Mouse (Mus musculus): Measurements from ENCODE around the gene Hba-a1. TPM values are rescaled to one million over a fixed set of nuclear protein-coding genes. Genes with fewer than 3 reads are reported as not detected.

Hba-a1 gene
- total RNA-seq (2023), result 1,000 to 10,000 TPM in 1 of 2 experiments, 100 to 1,000 TPM in 1; 698 to 1,330 TPM

GRCm38 (mm10) chr11:32283091-32283777 is at the start of gene Hba-a1:
Gene Hba-a1 (plus strand): TSS chr11:32283511.

GRCm38 (mm10) chr11:32267188-32267884 is 16.0 kb upstream of the Hba-a1 start, which contains the start of gene Nprl3:
Gene Nprl3 (minus strand): TSS chr11:32267707.

GRCm38 (mm10) chr11:32276347-32276746 is 7.0 kb upstream of the Hba-a1 start, which contains the start of gene Hba-x:
Gene Hba-x (plus strand): TSS chr11:32276400.

GRCm38 (mm10) chr11:32286695-32287492 is 3.6 kb downstream of the Hba-a1 start, which contains the start of gene Hbq1b:
Gene Hbq1b (plus strand): TSS chr11:32286965.

GRCm38 (mm10) chr11:32296203-32296602 is 12.9 kb downstream of the Hba-a1 start, which contains the start of gene Hba-a2:
Gene Hba-a2 (plus strand): TSS chr11:32296489.

GRCm38 (mm10) chr11:32299865-32300264 is 16.6 kb downstream of the Hba-a1 start, which contains the start of gene Hbq1a:
Gene Hbq1a (plus strand): TSS chr11:32300069.

Other genes with a start within 250 kb of the Hba-a1 start
- gene Il9r, start 83.2 kb upstream of the Hba-a1 start, total RNA-seq (2023), result under 1 TPM; 0.09 to 0.18 TPM
- gene Snrnp25, start 78.1 kb upstream of the Hba-a1 start, total RNA-seq (2023), result 10 to 100 TPM; 12.7 to 13.7 TPM
- gene Rhbdf1, start 61.2 kb upstream of the Hba-a1 start, total RNA-seq (2023), result under 1 TPM; 0.59 to 0.60 TPM
- gene Mpg, start 57.0 kb upstream of the Hba-a1 start, total RNA-seq (2023), result 1 to 10 TPM; 6.5 to 8.1 TPM
- gene Nprl3, start 15.8 kb upstream of the Hba-a1 start, total RNA-seq (2023), result 10 to 100 TPM; 12.6 to 18.4 TPM
- gene Hba-x, start 7.1 kb upstream of the Hba-a1 start, total RNA-seq (2023), result not detected
- 1 to 10 TPM; 2.6 to 5.5 TPM for gene Hbq1b, start 3.5 kb downstream of the Hba-a1 start, total RNA-seq (2023)
- gene Hba-a2, start 13.0 kb downstream of the Hba-a1 start, total RNA-seq (2023), result 100 to 1,000 TPM; 250 to 473 TPM
- not detected for gene Hbq1a, start 16.6 kb downstream of the Hba-a1 start, total RNA-seq (2023)
- 1 to 10 TPM; 3.6 to 5.6 TPM for gene Sh3pxd2b, start 64.3 kb downstream of the Hba-a1 start, total RNA-seq (2023)
- gene Ubtd2, start 171.9 kb downstream of the Hba-a1 start, total RNA-seq (2023), result 1 to 10 TPM; 1.5 to 2.3 TPM
- 1 to 10 TPM in 1 of 2 experiments, under 1 TPM in 1; 0.57 to 1.3 TPM for gene Efcab9, start 248.6 kb downstream of the Hba-a1 start, total RNA-seq (2023)
- gene Stk10, start 249.8 kb downstream of the Hba-a1 start, total RNA-seq (2023), result 100 to 1,000 TPM; 143 to 170 TPM